Mouse (Mus musculus): ENCODE measurements around the gene Pde4c. TPM values are rescaled to one million over a fixed set of nuclear protein-coding genes. Genes with fewer than 3 reads are reported as not detected.

The Pde4c gene
- polyA plus RNA-seq, 2 experiments = 0.38 TPM; not detected in 1

- peak overlapping the region; percentile 98 for H3K4me3 ChIP-seq (replicated peaks; ENCODE audit: low read length)
- peak overlapping the region; percentile 99; the same call in 1 of the 2 replicates for H3K9ac ChIP-seq (ENCODE audit: low read depth, low read length, severe bottlenecking)
- peak overlapping the region; percentile 94 for H3K27ac ChIP-seq (replicated peaks; ENCODE audit: low read depth, low read length)
- TF ChIP-seq POLR2A (IDR thresholded peaks at IDR 0.05; ENCODE audit: borderline replicate concordance, extremely low read depth, insufficient read depth, insufficient read length) = no peak
- 66% methylated on average over 12 of the region's 12 CpGs for WGBS
- no peaks in the 10 kb centered on the region for H3K27me3 ChIP-seq (ENCODE audit: control insufficient read depth, insufficient read depth, low read length)
- peaks cover 37% of the 10 kb centered on the region for H3K4me1 ChIP-seq (ENCODE audit: control insufficient read depth, insufficient read depth, low read length)
- no peak for ATAC-seq (ENCODE audit: low FRiP score, low read depth)
- DNase-seq (ENCODE audit: low spot score) = no peak
- H3K4me2 ChIP-seq (replicated peaks; ENCODE audit: low read depth, low read length, severe bottlenecking) = peak overlapping the region; percentile 57
- no peaks in the 10 kb centered on the region for H3K9me3 ChIP-seq (ENCODE audit: control insufficient read depth, low read length)
- H3K36me3 ChIP-seq (ENCODE audit: control insufficient read depth, insufficient read depth, low read length) = 0 out of 2 replicates have a peak, but pooled peaks cover 4% of the 10 kb centered on the region
Measured at GRCm38 (mm10) chr8:70697366-70698250, 25.9 kb upstream of the Pde4c start.

DNA sequence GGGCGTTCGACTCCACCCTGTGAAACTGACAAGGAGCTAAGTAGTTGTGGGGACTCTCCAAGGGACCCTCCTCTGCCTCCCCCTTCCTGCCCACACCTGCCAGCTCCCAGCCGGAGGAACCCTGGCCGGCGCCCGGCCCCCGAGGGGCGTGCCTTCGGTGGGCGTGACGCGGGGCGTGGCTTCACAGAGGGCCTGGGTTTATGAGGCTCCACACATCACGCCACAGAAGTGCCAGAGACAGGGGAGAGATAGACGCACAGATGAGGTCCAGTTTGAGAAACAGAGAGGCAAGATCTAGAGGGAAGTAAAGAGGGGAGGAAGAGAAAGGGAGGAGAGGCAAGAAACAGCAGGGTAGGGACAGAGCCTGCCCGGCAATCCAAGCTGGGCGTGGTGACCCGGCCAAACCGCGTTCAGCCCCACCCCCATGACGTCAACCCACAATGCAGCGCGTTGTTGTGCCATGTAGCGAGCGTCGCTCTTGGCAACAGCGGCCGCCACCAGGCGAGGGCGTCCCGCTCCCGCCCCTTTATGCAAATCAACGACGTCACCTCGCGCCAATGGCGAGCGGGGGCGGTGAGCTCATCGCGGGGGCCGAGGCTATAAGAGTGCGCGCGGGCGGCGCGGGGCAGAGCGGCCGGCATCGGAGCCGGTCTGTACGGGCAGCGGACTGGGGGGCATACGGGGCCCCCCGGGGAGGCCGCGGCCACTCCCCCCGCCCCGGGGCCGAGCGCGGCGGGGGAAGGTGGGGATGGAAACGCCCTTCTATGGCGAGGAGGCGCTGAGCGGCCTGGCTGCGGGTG is 25.0 kb upstream of the Pde4c start, which contains the start of gene Jund:
Gene Jund (plus strand): TSS at position 640 of the 800 bp plus-strand sequence.
- Histone ChIP-seq H3K4me1 (ENCODE audit: control insufficient read depth, insufficient read depth, low read length) (peaks cover 37% of the 10 kb centered on the region), H3K27ac (replicated peaks; ENCODE audit: low read depth, low read length) (peak within 1 kb of the TSS; percentile 94), H3K4me3 (replicated peaks; ENCODE audit: low read length) (peak within 1 kb of the TSS; percentile 98), H3K27me3 (ENCODE audit: control insufficient read depth, insufficient read depth, low read length) (no peaks in the 10 kb centered on the region), H3K9ac (ENCODE audit: low read depth, low read length, severe bottlenecking) (peak within 1 kb of the TSS; percentile 99), H3K4me2 (replicated peaks; ENCODE audit: low read depth, low read length, severe bottlenecking) (peak within 1 kb of the TSS; percentile 57), H3K36me3 (ENCODE audit: control insufficient read depth, insufficient read depth, low read length) (peaks cover 9% of the 10 kb centered on the region), H3K9me3 (ENCODE audit: control insufficient read depth, low read length) (no peaks in the 10 kb centered on the region)
- peak; percentile 89 for ATAC-seq (ENCODE audit: low FRiP score, low read depth)
- TF ChIP-seq POLR2A (IDR thresholded peaks at IDR 0.05; ENCODE audit: borderline replicate concordance, extremely low read depth, insufficient read depth, insufficient read length) = peak; percentile 99
- WGBS = 1% methylated on average over 68 of the region's 69 CpGs
- DNase-seq (ENCODE audit: low spot score) = peak; percentile 99

DNA sequence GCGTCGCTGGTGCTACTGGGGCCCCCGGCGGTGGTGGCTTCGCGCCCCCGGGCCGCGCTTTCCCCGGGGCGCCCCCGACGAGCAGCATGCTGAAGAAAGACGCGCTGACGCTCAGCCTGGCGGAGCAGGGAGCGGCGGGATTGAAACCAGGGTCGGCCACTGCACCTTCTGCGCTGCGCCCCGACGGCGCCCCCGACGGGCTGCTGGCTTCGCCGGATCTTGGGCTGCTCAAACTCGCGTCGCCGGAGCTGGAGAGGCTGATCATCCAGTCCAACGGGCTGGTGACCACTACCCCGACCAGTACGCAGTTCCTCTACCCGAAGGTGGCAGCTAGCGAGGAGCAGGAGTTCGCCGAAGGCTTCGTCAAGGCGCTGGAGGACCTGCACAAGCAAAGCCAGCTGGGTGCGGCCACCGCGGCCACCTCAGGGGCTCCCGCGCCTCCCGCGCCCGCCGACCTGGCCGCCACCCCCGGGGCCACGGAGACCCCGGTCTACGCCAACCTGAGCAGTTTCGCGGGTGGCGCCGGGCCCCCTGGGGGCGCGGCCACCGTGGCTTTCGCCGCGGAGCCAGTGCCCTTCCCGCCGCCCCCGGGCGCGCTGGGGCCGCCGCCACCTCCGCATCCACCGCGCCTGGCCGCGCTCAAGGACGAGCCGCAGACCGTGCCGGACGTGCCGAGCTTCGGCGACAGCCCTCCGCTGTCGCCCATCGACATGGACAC is 24.2 kb upstream of the Pde4c start:
- Histone ChIP-seq H3K4me1 (ENCODE audit: control insufficient read depth, insufficient read depth, low read length) (peaks cover 37% of the 10 kb centered on the region), H3K4me2 (replicated peaks; ENCODE audit: low read depth, low read length, severe bottlenecking) (peak overlapping the region; percentile 53), H3K9me3 (ENCODE audit: control insufficient read depth, low read length) (no peaks in the 10 kb centered on the region), H3K9ac (ENCODE audit: low read depth, low read length, severe bottlenecking) (peak overlapping the region; percentile 99), H3K4me3 (replicated peaks; ENCODE audit: low read length) (peak overlapping the region; percentile 98), H3K36me3 (ENCODE audit: control insufficient read depth, insufficient read depth, low read length) (peaks cover 15% of the 10 kb centered on the region), H3K27ac (replicated peaks; ENCODE audit: low read depth, low read length) (peak overlapping the region; percentile 94), H3K27me3 (ENCODE audit: control insufficient read depth, insufficient read depth, low read length) (no peaks in the 10 kb centered on the region)
- DNase-seq (ENCODE audit: low spot score) = no peak
- no peak; the same call in 1 of the 2 replicates for ATAC-seq (ENCODE audit: low FRiP score, low read depth)
- no peak for TF ChIP-seq POLR2A (IDR thresholded peaks at IDR 0.05; ENCODE audit: borderline replicate concordance, extremely low read depth, insufficient read depth, insufficient read length)
- 0% methylated on average over 29 of the region's 89 CpGs for WGBS

- Histone ChIP-seq H3K4me3 (replicated peaks; ENCODE audit: low read length) (peak overlapping the region; percentile 98), H3K36me3 (ENCODE audit: control insufficient read depth, insufficient read depth, low read length) (peaks cover 15% of the 10 kb centered on the region), H3K4me2 (replicated peaks; ENCODE audit: low read depth, low read length, severe bottlenecking) (peak overlapping the region; percentile 53), H3K27me3 (ENCODE audit: control insufficient read depth, insufficient read depth, low read length) (no peaks in the 10 kb centered on the region), H3K27ac (replicated peaks; ENCODE audit: low read depth, low read length) (peak overlapping the region; percentile 94), H3K9me3 (ENCODE audit: control insufficient read depth, low read length) (no peaks in the 10 kb centered on the region), H3K4me1 (ENCODE audit: control insufficient read depth, insufficient read depth, low read length) (peaks cover 37% of the 10 kb centered on the region), H3K9ac (ENCODE audit: low read depth, low read length, severe bottlenecking) (peak overlapping the region; percentile 99)
- under 1% methylated on average over 58 of the region's 59 CpGs for WGBS
- TF ChIP-seq POLR2A (IDR thresholded peaks at IDR 0.05; ENCODE audit: borderline replicate concordance, extremely low read depth, insufficient read depth, insufficient read length) = peak; percentile 73; the same call in 1 of the 2 replicates
- peak; percentile 75 for DNase-seq (ENCODE audit: low spot score)
- no peak for ATAC-seq (ENCODE audit: low FRiP score, low read depth)
Measured at GRCm38 (mm10) chr8:70699834-70700554, 23.5 kb upstream of the Pde4c start.

Measured in limb, embryonic 14.5 days (tissue).